Mouse (Mus musculus) lung, adult 2 months (tissue): ENCODE measurements around the gene Fry.

Experiments
- CTCF ChIP-seq: fragments of 200-500 bp; IDR thresholded peaks from 2 replicates; pipeline ENCODE4 v1.5.1; 2011; ENCODE audit warnings: mild to moderate bottlenecking, low read length, control low read depth; ENCODE audit not compliant: insufficient read depth
- POLR2A ChIP-seq: fragments of 200-500 bp; IDR thresholded peaks from 2 replicates; pipeline ENCODE4 v1.6.1; 2011; ENCODE audit warnings: low read depth, mild to moderate bottlenecking, control low read depth, low read length, borderline replicate concordance; ENCODE audit errors: extremely low read depth

DNA sequence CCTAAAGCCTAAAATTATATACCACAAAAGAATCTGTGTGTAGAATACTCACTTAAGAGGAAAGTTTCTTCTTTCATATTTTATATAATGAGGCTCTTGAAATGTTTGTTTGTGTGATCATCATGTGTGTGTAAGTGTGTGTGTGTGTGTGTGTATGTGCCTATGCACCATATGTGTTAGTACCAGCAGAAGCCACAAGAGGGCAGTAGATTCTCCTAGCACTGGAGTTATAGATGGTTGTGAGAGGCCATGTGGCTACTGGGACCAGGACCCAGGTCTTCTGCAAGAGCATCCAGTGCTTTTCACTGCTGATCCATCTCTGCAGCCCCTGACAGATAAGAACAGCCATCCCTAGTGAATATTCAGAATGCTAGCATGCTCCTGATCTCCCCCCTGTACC is 118.2 kb downstream of the Fry start:
- TF ChIP-seq CTCF, result no peak
- TF ChIP-seq POLR2A, result no peak
